Mouse (Mus musculus) 3T3-L1 (cell line): Measurements from ENCODE around the gene Ccl9.

Experiments
- DNase-seq: peaks from one replicate; pipeline ENCODE4 v3.0.0-alpha.2; 2015; ENCODE audit warnings: low read depth, low spot score

The Ccl9 gene

GRCm38 (mm10) chr11:83536831-83537230 is 41.6 kb downstream of the Ccl9 start:
- no peak for DNase-seq

- DNase-seq, result peak; percentile 98
These were observed 43.6 kb downstream of the Ccl9 start for GRCm38 (mm10) chr11:83534609-83535423.

GRCm38 (mm10) chr11:83534143-83534542 is 44.3 kb downstream of the Ccl9 start:
- no peak for DNase-seq

GRCm38 (mm10) chr11:83533192-83533591 is 45.2 kb downstream of the Ccl9 start:
- no peak for DNase-seq

- no peak for DNase-seq
These were observed 48.1 kb downstream of the Ccl9 start, which contains the start of gene Ccl5 for GRCm38 (mm10) chr11:83530360-83530759. Gene Ccl5, minus strand, starts transcription at chr11:83530518.

GRCm38 (mm10) chr11:83529024-83529423 is 49.4 kb downstream of the Ccl9 start:
- DNase-seq, result no peak
